Mouse (Mus musculus): Measurements from ENCODE around the gene Apol6.

DNA sequence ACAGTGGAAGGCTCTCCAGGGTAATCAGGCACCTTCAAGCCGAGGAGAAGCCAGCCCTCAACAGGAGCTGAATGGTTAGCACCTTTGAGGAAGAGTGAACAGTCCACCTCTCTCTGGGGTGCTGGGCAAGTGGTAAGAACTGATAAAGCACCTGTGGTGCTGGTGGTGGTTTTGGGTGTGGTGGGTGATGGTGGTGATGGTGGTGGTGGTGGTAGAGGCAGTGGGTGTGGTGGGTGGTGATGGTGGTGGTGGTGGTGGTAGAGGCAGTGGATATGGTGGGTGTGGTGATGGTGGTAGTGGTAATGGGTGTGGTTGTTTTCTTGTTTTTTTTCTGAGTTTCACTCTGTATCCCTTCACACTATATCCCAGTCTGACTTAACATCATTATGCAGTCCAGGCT lies 8.5 kb downstream of the Apol6 start:
- TF ChIP-seq NELFE (IDR thresholded peaks at IDR 0.05; ENCODE audit: low read depth, low read length) = no peak
- no peak for TF ChIP-seq EP300 (IDR thresholded peaks at IDR 0.05; ENCODE audit: low read length)
- TF ChIP-seq MEF2A (IDR thresholded peaks at IDR 0.05; ENCODE audit: borderline replicate concordance, low read depth, low read length) = no peak
- no peak for TF ChIP-seq MAFK (IDR thresholded peaks at IDR 0.05; ENCODE audit: insufficient replicate concordance, low read length)
- TF ChIP-seq CTCF (conservative IDR thresholded peaks at IDR 0.05 in 1 of 2, IDR thresholded peaks at IDR 0.05 in 1 of 2; ENCODE audit: low read depth in 2 of 2, low read length in 2 of 2) = no peak
- no peak for TF ChIP-seq SIN3A (IDR thresholded peaks at IDR 0.05; ENCODE audit: low read length)
- TF ChIP-seq USF1 (IDR thresholded peaks at IDR 0.05; ENCODE audit: low read depth, low read length) = no peak

All from CH12.LX (cell line).